In the genomic region with DNA sequence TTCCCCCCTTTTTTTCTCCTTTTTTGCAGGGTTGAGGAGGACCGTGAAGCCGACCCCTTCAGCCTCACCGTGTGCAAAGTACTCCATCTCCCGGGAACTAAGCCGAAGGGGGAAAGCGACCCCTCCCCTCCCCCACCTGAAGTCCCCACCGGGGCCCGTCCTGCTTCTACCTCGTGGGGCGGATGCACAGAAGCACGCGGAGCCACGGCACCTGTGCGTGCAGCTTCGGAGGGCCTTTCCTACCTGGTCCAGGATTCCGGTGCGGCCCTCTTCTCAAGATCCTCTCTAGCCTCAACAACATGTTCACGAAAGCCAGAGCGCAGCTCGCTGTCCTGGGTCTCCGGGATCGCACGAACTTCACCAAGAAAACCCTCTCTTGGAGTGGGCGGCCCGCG, we compare ENCODE assay signal across 9 mouse cellular contexts. TPM values are rescaled to one million over a fixed set of nuclear protein-coding genes. Genes with fewer than 3 reads are reported as not detected.
DNase-seq lines count a peak whose midpoint lies in the region; ATAC-seq and TF ChIP-seq lines count a peak whose summit lies in the region.
"Had no signal": no experiment of that assay in that cellular context is flagged by ENCODE, and none has a peak within 500 bp of the region (broad histone marks: within the 10 kb centered on the region; RNA-seq: fewer than 3 reads in every experiment).

No protein-coding gene starts in this region.

- no peaks in the 10 kb centered on the region for H3K36me3 ChIP-seq in heart, adult 2 months (ENCODE audit: control insufficient read depth, insufficient read depth, low read length)
- no peaks in the 10 kb centered on the region for H3K36me3 ChIP-seq in ES-E14 (ENCODE audit: control insufficient read depth, insufficient read depth, low read length, poor library complexity, severe bottlenecking)
- no peaks in the 10 kb centered on the region for H3K36me3 ChIP-seq in heart, embryonic 15.5 days
- H3K36me3 ChIP-seq in liver, postnatal 0 days (replicated peaks; ENCODE audit: insufficient read depth, low read length), result no peaks in the 10 kb centered on the region

- peak overlapping the region; percentile 60 for H3K9ac ChIP-seq in heart, adult 2 months (ENCODE audit: low read depth, low read length)
- peak overlapping the region; percentile 50 for H3K9ac ChIP-seq in ES-E14 (ENCODE audit: insufficient read depth, low read depth, low read length, poor library complexity, severe bottlenecking)
- H3K9ac ChIP-seq in heart, embryonic 15.5 days, result peak overlapping the region; percentile 52
- no peak overlapping the region for H3K9ac ChIP-seq in liver, postnatal 0 days (replicated peaks)

- no peak for TF ChIP-seq POLR2A in heart, adult 2 months (IDR thresholded peaks at IDR 0.05; ENCODE audit: insufficient read depth, low read depth, low read length)

- no peaks in the 10 kb centered on the region for H3K9me3 ChIP-seq in ES-E14 (ENCODE audit: control insufficient read depth, insufficient read depth, low read depth, low read length)
- H3K9me3 ChIP-seq in heart, embryonic 15.5 days (replicated peaks), result no peaks in the 10 kb centered on the region
- H3K9me3 ChIP-seq in liver, postnatal 0 days (ENCODE audit: low read length), result no peaks in the 10 kb centered on the region

- peaks cover 6% of the 10 kb centered on the region for H3K27me3 ChIP-seq in heart, adult 2 months (ENCODE audit: control insufficient read depth, insufficient read depth, low read length)
- H3K27me3 ChIP-seq in heart, embryonic 15.5 days, result peaks cover 90% of the 10 kb centered on the region
- H3K27me3 ChIP-seq in liver, postnatal 0 days (ENCODE audit: insufficient read depth, low read length), result peaks cover 83% of the 10 kb centered on the region

- intact Hi-C loops in heart, adult 2 months (cut with DNase I), result loop anchor here (5.0 kb wide), 2 partner anchors 147 to 233 kb away; no protein-coding TSS in a partner anchor

- ATAC-seq in heart, embryonic 15.5 days (replicated peaks; ENCODE audit: insufficient number of reproducible peaks, insufficient read depth, low FRiP score, low read depth), result no peak
- ATAC-seq in liver, postnatal 0 days, result no peak

- H3K27ac ChIP-seq in heart, adult 2 months, result no peak overlapping the region
- H3K27ac ChIP-seq in ES-E14 (ENCODE audit: insufficient read depth, low read depth, low read length, poor library complexity, severe bottlenecking), result no peak overlapping the region
- H3K27ac ChIP-seq in heart, embryonic 15.5 days, result no peak overlapping the region
- no peak overlapping the region for H3K27ac ChIP-seq in liver, postnatal 0 days (ENCODE audit: low read depth)

- peak overlapping the region; percentile 99 for H3K4me2 ChIP-seq in heart, embryonic 15.5 days
- peak overlapping the region; percentile 90 for H3K4me2 ChIP-seq in liver, postnatal 0 days (ENCODE audit: low read depth, low read length)

- peaks cover 1% of the 10 kb centered on the region; the same call in 1 of the 2 replicates for H3K4me1 ChIP-seq in heart, adult 2 months (ENCODE audit: control insufficient read depth, insufficient read depth, low read length)
- no peaks in the 10 kb centered on the region; a peak in 1 of 4 replicates for H3K4me1 ChIP-seq in ES-E14 (ENCODE audit: control insufficient read depth in 2 of 2, insufficient read depth in 2 of 2, low read length in 2 of 2, poor library complexity in 1 of 2)
- peaks cover 12% of the 10 kb centered on the region for H3K4me1 ChIP-seq in heart, embryonic 15.5 days (replicated peaks)
- H3K4me1 ChIP-seq in liver, postnatal 0 days (ENCODE audit: insufficient read depth), result peaks cover 9% of the 10 kb centered on the region

- TF ChIP-seq CTCF in heart, adult 2 months (IDR thresholded peaks at IDR 0.05), result no peak
- TF ChIP-seq CTCF in liver, postnatal 0 days (IDR thresholded peaks at IDR 0.05; ENCODE audit: low read depth), result no peak

- no peaks in the 10 kb centered on the region for H3K79me2 ChIP-seq in heart, adult 2 months (replicated peaks; ENCODE audit: control insufficient read depth, insufficient read depth, low read length)

- in situ Hi-C loops in ES-E14 (cut with MboI; ENCODE audit: low sequenced_read_pairs in 2 of 2, unreplicated experiment in 2 of 2), result no loop called here

- no peak for TF ChIP-seq EP300 in heart, adult 2 months (IDR thresholded peaks at IDR 0.05; ENCODE audit: insufficient read depth, low read depth, low read length)
- TF ChIP-seq EP300 in liver, postnatal 0 days (IDR thresholded peaks at IDR 0.05; ENCODE audit: low read depth), result no peak

- peak overlapping the region; percentile 90 for H3K4me3 ChIP-seq in heart, adult 2 months
- H3K4me3 ChIP-seq in ES-E14 (ENCODE audit: insufficient read depth in 1 of 2, low read depth in 1 of 2, low read length in 2 of 2, poor library complexity in 1 of 2, severe bottlenecking in 1 of 2), result peak overlapping the region; percentile 70 to 73
- H3K4me3 ChIP-seq in heart, embryonic 15.5 days, result peak overlapping the region; percentile 85
- H3K4me3 ChIP-seq in liver, postnatal 0 days (ENCODE audit: low read depth, low read length), result peak overlapping the region; percentile 68

- 14% methylated on average over 26 of the region's 26 CpGs for WGBS in heart, adult 2 months
- 2% methylated on average over 26 of the region's 26 CpGs for WGBS in heart, embryonic 15.5 days
- 2% methylated on average over 26 of the region's 26 CpGs for WGBS in liver, postnatal 0 days (ENCODE audit: insufficient replicate concordance)

- no peak for DNase-seq in heart, adult 2 months
- no peak for DNase-seq in heart, adult 8-10 months (ENCODE audit: low spot score)
- no peak for DNase-seq in ES-E14 (ENCODE audit: low read depth, low spot score)
- no peak for DNase-seq in liver, postnatal 0 days
- no peak for DNase-seq in layer of hippocampus, postnatal 25 days (ENCODE audit: extremely low spot score in 1 of 2, low spot score in 1 of 2)
- DNase-seq in layer of hippocampus, postnatal 10 days (ENCODE audit: low spot score in 2 of 2), result no peak
- DNase-seq in adrenal gland, adult (ENCODE audit: inconsistent age in 2 of 2, low spot score in 1 of 2), result no peak

TF ChIP-seq in ES-E14, 5 proteins besides CTCF, POLR2A, EP300 and RAD21:
- TF ChIP-seq CHD2 (IDR thresholded peaks at IDR 0.05; ENCODE audit: low read depth, low read length) (no peak), HCFC1 (IDR thresholded peaks at IDR 0.05; ENCODE audit: borderline replicate concordance, insufficient read depth, low read length) (no peak), ZNF384 (IDR thresholded peaks at IDR 0.05; ENCODE audit: low read depth, low read length) (no peak), ZC3H11A (IDR thresholded peaks at IDR 0.05; ENCODE audit: borderline replicate concordance, low read depth, low read length) (no peak), MAFK (IDR thresholded peaks at IDR 0.05; ENCODE audit: insufficient read depth, low read depth, low read length) (no peak)

RNA-seq across cellular contexts. Expression of a gene that starts 0.4 kb away (rescaled TPM):
- total RNA-seq in heart, adult 2 months (2021), result not detected
- 0.31 and 0.47 TPM in 2 replicates for polyA plus RNA-seq in heart, adult 2 months (2012; rRNA removed)
- under 1 TPM in 2 of 4 experiments, not detected in 2; 0.32 to 0.62 TPM for total RNA-seq in heart, adult 8-10 months (2022)
- 26.9 and 53.4 TPM in 2 replicates for total RNA-seq in ES-E14 (2012; rRNA removed)
- 0.15 TPM in 1 of 2 replicates, not detected in the other for polyA plus RNA-seq in heart, embryonic 15.5 days (2015; fragmentation: Nextera tagmentation; extraction: Ambion mirVana)
- polyA plus RNA-seq in liver, postnatal 0 days (2015; fragmentation: Nextera tagmentation; extraction: Ambion mirVana), result not detected in 2 replicates
- total RNA-seq in layer of hippocampus, postnatal 25 days (2021), result under 1 TPM; 0.42 to 0.56 TPM
- under 1 TPM; 0.65 to 0.85 TPM for total RNA-seq in layer of hippocampus, postnatal 10 days (2021)
- total RNA-seq: neutrophil, adult 5-6 weeks had no signal

RNA-seq across cellular contexts. Expression of a gene that starts 16.8 kb away (rescaled TPM):
- total RNA-seq in heart, adult 2 months (2021), result under 1 TPM; 0.39 to 0.59 TPM
- polyA plus RNA-seq in heart, adult 2 months (2012; rRNA removed), result 0.53 and 0.94 TPM in 2 replicates
- total RNA-seq in heart, adult 8-10 months (2022), result 1 to 10 TPM in 1 of 4 experiments, under 1 TPM in 3; 0.50 to 1.9 (median 0.71) TPM
- total RNA-seq in ES-E14 (2012; rRNA removed), result 13.4 and 34.3 TPM in 2 replicates
- 0.92 and 1.7 TPM in 2 replicates for polyA plus RNA-seq in heart, embryonic 15.5 days (2015; fragmentation: Nextera tagmentation; extraction: Ambion mirVana)
- polyA plus RNA-seq in liver, postnatal 0 days (2015; fragmentation: Nextera tagmentation; extraction: Ambion mirVana), result not detected in 2 replicates
- total RNA-seq in layer of hippocampus, postnatal 25 days (2021), result 1 to 10 TPM; 1.2 to 1.9 TPM
- 1 to 10 TPM; 2.9 to 4.2 TPM for total RNA-seq in layer of hippocampus, postnatal 10 days (2021)
- total RNA-seq: neutrophil, adult 5-6 weeks had no signal

Comparison
In these comparisons a context has a peak if more than half of its experiments do, and no peak if none do; other contexts are left out.
1. RNA of a gene that starts 0.4 kb away (total RNA-seq): 26.9 to 53.4 TPM in ES-E14; 0.65 to 0.85 TPM in layer of hippocampus, postnatal 10 days, 0.42 to 0.56 TPM in layer of hippocampus, postnatal 25 days, 0.32 to 0.62 TPM in heart, adult 8-10 months and not detected in heart, adult 2 months; every median in the first group is over 10 times any median in the second.
2. Peak in every context shown above with its lines, with median percentiles within 50 percentile points of each other: H3K4me3 ChIP-seq.